Mouse (Mus musculus) activated CD4-positive, CD25-positive, alpha-beta regulatory T cell (primary cell): ENCODE results near the gene Vmn1r197. TPM values are rescaled to one million over a fixed set of nuclear protein-coding genes. Genes with fewer than 3 reads are reported as not detected.

Experiments used
- polyA plus RNA-seq, 2 experiments: library from polyadenylated mRNA; unstranded; fragments of 100-300 nt; shearing (Covaris generic); gene quantifications; one replicate each; pipeline ENCODE4 v1.2.1; 2017

The Vmn1r197 gene
- under 1 TPM; 0.08 to 0.11 TPM for polyA plus RNA-seq

GRCm38 (mm10) chr13:22324289-22324688, at the start of gene Vmn1r197:
TSS of gene Vmn1r197 (plus strand) at chr13:22324589.

GRCm38 (mm10) chr13:22289620-22290019, 34.8 kb upstream of the Vmn1r197 start, which contains the start of gene Vmn1r196:
TSS of gene Vmn1r196 (plus strand) at chr13:22289920.

GRCm38 (mm10) chr13:22350064-22350463, 25.7 kb downstream of the Vmn1r197 start, which contains the start of gene Vmn1r198:
TSS of gene Vmn1r198 (plus strand) at chr13:22350364.

GRCm38 (mm10) chr13:22379518-22379917, 55.1 kb downstream of the Vmn1r197 start, which contains the start of gene Vmn1r199:
TSS of gene Vmn1r199 (plus strand) at chr13:22379818.

Other genes with a start within 250 kb of the Vmn1r197 start
- gene Vmn1r188, start 240.1 kb upstream of the Vmn1r197 start, polyA plus RNA-seq, result not detected
- not detected for gene Vmn1r189, start 218.8 kb upstream of the Vmn1r197 start, polyA plus RNA-seq
- gene Vmn1r191, start 140.6 kb upstream of the Vmn1r197 start, polyA plus RNA-seq, result not detected
- gene Vmn1r192, start 133.4 kb upstream of the Vmn1r197 start, polyA plus RNA-seq, result not detected
- gene Vmn1r193, start 101.4 kb upstream of the Vmn1r197 start, polyA plus RNA-seq, result under 1 TPM in 1 of 2 experiments, not detected in 1; 0.48 TPM
- not detected for gene Vmn1r194, start 80.4 kb upstream of the Vmn1r197 start, polyA plus RNA-seq
- not detected for gene Vmn1r195, start 54.1 kb upstream of the Vmn1r197 start, polyA plus RNA-seq
- gene Vmn1r196, start 34.7 kb upstream of the Vmn1r197 start, polyA plus RNA-seq, result not detected
- gene Vmn1r198, start 25.8 kb downstream of the Vmn1r197 start, polyA plus RNA-seq, result not detected
- gene Vmn1r199, start 55.2 kb downstream of the Vmn1r197 start, polyA plus RNA-seq, result not detected
- not detected for gene Vmn1r200, start 65.8 kb downstream of the Vmn1r197 start, polyA plus RNA-seq
- not detected for gene Vmn1r201, start 147.3 kb downstream of the Vmn1r197 start, polyA plus RNA-seq
- gene Vmn1r202, start 180.8 kb downstream of the Vmn1r197 start, polyA plus RNA-seq, result under 1 TPM; 0.02 to 0.17 TPM
- gene Vmn1r203, start 193.5 kb downstream of the Vmn1r197 start, polyA plus RNA-seq, result under 1 TPM; 0.06 to 0.32 TPM
- under 1 TPM in 1 of 2 experiments, not detected in 1; 0.06 TPM for gene Vmn1r204, start 228.6 kb downstream of the Vmn1r197 start, polyA plus RNA-seq